Mouse (Mus musculus) v-Abl transformed pro-B cells (cell line): ENCODE measurements at regions not wholly inside any gene's neighbourhood (a gene's known extent, or its start where the extent isn't known, plus 50 kb on each side); places are given as distances from the start of the nearest gene placed in this dataset.

Source experiments
- in situ Hi-C, 2 experiments: fragments of 400-800 bp; cut with MboI; formaldehyde crosslinking; loops; one replicate each; pipeline ENCODE4 v1.15.1; 2025; ENCODE audit not compliant: unreplicated experiment in 2 of 2

- in situ Hi-C loops = no loop called here
Measured at GRCm38 (mm10) chr12:42369029-42369577, 882.9 kb upstream of the Lrrn3 start.

DNA sequence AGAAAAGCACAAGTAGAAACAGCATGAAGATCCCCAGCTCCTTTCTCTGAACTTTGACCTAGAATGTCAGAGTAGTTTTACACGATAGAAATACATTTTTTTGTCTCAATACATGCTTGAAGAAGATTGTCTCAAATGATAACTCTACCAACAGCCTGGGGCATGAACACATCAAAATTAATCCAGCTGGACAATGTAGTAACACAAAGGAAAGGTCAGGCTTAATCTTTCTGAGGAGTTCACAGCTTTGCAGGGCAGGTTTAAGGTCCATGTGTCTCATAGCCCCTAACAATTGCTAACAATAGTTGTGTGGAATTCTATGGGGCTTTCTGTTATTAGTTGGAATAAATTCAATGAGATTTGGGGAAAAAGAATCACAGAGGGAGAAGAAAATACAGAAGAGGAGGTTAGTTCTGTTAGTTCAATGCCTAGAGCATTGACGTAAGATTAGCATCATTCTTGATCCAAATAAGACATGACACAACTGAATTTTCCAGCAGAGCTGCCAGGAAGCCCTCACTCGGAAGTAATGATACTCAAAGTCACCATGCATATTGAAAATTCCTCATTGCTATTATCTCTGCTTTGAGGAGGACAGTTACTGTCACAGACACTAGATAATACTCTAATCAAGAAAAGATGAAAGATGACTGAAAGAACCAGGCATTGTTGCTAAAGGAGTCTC is 852.9 kb upstream of the Lrrn3 start:
- in situ Hi-C loops = no loop called here

DNA sequence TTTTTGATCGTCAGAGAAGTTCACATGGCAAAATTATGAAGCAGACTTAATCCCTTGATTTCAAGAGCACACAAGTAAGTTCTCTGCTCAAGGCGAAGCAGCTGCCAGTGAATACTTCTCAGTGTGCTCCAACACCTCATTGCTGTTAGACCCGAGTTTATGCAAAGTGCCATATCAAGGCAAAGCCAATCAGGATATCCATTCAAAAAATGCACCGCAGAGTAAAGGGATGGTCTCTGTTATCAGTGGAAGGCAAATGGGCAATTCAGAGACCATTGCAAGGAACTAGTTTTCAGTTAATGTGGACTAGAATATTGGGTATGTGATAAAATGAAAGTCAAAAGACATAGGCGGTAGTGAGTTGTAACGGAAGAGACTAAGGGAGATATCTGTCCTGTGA is 820.2 kb upstream of the Lrrn3 start:
- in situ Hi-C loops = no loop called here

GRCm38 (mm10) chr12:42277241-42278032 is 791.2 kb upstream of the Lrrn3 start:
- in situ Hi-C loops = no loop called here

GRCm38 (mm10) chr12:42250410-42250809 is 764.2 kb upstream of the Lrrn3 start:
- in situ Hi-C loops = loop anchor here in 1 of 2 experiments (5.0 kb wide), 1 partner anchor 157 kb away; no protein-coding TSS in a partner anchor

- in situ Hi-C loops = no loop called here
Measured at GRCm38 (mm10) chr12:42229235-42229634, 743.0 kb upstream of the Lrrn3 start.

DNA sequence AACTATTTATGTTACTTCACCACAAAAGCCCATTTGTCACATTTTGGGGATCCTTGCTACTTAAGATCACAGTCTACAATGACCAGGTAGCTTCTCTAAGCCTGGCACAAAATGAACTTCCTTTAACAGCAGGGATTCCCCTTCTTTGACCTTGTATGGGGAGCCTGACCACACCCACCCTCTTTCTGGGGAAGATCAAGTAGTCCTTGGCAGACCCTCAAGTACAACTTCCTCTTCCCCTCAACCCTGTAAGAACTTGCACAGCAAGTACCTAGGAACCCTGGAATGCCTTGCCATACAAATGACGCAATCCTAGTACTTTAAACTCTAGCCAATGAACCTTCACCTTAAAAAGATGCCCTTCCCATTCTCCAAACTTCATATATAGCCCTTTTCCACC is 695.4 kb upstream of the Lrrn3 start:
- in situ Hi-C loops = no loop called here

DNA sequence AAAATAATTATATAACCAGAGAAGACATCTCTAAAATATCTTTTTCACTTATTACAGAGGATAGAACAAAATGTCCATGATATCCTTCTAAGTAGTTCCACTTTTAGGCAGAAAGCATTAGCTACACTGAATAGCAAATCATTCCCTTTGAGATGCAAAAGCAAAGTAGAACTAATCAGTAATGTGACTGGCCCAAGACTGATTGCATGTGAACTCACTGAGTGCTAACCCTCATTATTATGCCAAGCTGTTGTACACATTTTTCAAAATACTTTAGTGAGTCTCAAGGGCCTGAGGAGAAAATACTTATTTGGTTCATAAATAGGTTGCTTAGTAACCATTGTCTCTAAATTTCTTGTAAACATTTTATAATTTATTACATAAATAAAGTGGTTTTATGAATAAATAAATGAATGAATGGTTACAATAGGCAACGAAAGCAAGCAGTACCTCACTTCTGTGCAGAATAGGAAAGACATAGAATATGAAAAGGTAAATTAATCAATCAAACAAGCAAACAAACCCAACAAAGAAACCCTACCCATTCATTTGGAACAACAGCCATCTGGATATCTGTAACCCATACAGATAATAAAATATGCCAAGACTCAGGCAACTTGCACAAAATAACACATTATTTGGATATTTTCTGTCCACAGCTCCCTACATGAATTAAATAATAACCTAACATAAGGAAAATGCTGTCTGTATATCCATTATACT is 693.9 kb upstream of the Lrrn3 start:
- in situ Hi-C loops = no loop called here

- in situ Hi-C loops = no loop called here
Measured at GRCm38 (mm10) chr12:42147971-42148370, 661.7 kb upstream of the Lrrn3 start.

GRCm38 (mm10) chr12:42138694-42139442 is 652.6 kb upstream of the Lrrn3 start:
- in situ Hi-C loops = no loop called here

GRCm38 (mm10) chr12:42138177-42138576 is 651.9 kb upstream of the Lrrn3 start:
- in situ Hi-C loops = no loop called here

GRCm38 (mm10) chr12:42137764-42138163 is 651.5 kb upstream of the Lrrn3 start:
- in situ Hi-C loops = no loop called here

GRCm38 (mm10) chr12:42100189-42100588 is 614.0 kb upstream of the Lrrn3 start:
- in situ Hi-C loops = no loop called here

DNA sequence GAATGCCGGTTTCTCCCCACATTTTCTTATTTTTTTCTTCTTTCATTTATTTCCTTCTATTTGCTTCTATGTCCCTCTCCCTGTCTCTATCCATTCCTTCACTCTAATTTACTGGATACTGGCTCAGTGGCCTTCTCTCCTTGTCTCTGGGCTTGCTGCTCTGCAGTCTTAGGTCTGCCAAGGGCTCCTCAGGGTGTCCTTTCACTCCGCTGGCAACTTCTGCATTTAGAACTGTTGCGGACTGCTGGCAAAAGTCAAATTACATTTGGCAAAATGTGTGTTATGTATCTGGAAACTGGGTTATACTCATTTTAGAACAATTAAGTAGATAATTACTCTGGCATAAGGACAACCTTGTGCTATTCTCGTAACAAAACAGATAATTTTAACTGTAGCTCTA is 584.2 kb upstream of the Lrrn3 start:
- in situ Hi-C loops = no loop called here

GRCm38 (mm10) chr12:42063745-42064144 is 577.5 kb upstream of the Lrrn3 start:
- in situ Hi-C loops = no loop called here

GRCm38 (mm10) chr12:42049056-42049455 is 562.8 kb upstream of the Lrrn3 start:
- in situ Hi-C loops = no loop called here

DNA sequence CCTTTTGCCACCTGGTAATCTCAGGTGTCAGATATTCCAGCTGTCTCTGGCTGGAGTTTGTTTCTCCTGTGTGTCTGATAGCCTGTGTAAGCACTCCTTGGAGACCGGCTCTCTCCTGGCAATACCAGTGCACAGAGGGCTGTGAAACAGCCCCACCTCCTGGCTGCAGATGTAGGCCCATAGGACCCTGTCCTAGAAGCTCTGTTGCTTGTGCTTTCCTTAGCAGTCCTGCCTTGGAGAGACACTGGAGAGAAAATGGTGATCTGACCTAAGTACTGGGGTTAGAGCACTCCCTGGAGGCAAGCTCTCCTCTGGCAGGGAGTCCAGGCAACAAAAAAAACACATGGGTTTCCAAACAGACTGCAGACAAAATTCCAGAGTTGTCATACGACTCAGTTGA is 541.6 kb upstream of the Lrrn3 start:
- in situ Hi-C loops = no loop called here

DNA sequence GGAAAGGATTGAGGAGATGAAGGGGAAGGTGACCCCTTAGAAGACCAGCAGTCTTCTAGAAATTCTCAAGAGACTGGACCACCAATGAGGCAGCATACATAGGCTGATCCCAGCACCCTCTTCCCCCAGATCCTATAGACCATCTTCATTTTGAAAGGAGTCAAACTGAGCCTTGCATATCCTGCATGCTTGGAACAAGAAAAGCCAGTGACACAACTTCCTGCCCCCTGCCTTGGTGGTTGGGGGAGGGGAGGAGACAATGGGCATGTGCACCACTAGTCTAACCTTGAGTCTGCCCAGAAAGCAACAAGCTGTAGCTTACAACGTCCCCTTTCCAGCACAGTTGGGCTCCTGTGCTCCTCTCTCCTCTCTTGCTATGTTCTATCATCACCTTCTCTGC is 531.3 kb upstream of the Lrrn3 start:
- in situ Hi-C loops = loop anchor here (25.0 kb wide), 1 partner anchor 905 kb away; no protein-coding TSS in a partner anchor

- in situ Hi-C loops = loop anchor here (10.0 to 25.0 kb wide), 2 partner anchors 124 to 897 kb away; no protein-coding TSS in a partner anchor
Measured at GRCm38 (mm10) chr12:42008827-42009383, 522.7 kb upstream of the Lrrn3 start.

DNA sequence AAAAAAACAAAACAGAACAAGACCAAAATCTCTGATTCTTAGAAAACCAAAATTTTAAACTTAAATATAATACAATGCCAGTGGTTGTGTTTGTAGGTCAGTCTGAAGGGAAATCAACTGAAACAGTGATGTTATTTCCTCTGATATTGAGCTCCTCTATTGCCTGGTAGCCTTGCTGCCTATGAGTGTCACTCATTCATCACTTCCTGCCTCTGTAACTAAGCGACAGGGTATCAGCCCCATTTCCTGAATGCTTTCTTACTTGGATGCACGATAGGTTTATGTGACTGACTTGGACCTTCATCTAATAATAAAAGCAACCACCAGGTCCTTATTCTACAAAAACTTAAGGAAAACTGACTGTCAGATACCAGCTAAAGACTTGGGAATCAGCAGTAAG is 520.7 kb upstream of the Lrrn3 start:
- in situ Hi-C loops = loop anchor here (10.0 to 25.0 kb wide), 2 partner anchors 122 to 895 kb away; no protein-coding TSS in a partner anchor
